Mouse (Mus musculus) heart, embryonic 14.5 days (tissue): ENCODE data around the gene Pm20d2. TPM values are rescaled to one million over a fixed set of nuclear protein-coding genes. Genes with fewer than 3 reads are reported as not detected.

Experiments used
- ATAC-seq: fragments of 200-750 bp; cut with Nextera tagmentation; 2 replicates; pipeline ENCODE4 v1.8.0; 2017; ENCODE audit warnings: low read depth, moderate TSS enrichment; ENCODE audit not compliant: insufficient number of reproducible peaks, insufficient read depth, low FRiP score
- H3K27ac ChIP-seq, 2 experiments: fragments of 200-500 bp in 1 of 2; fragments of 300-500 bp in 1 of 2; sonication (generic) in 1 of 2; replicated peaks in 1 of 2; 2 replicates each; pipeline ENCODE4 v1.5.1; 2012 to 2014; ENCODE audit warnings: low read depth in 2 of 2, low read length in 2 of 2, control low read depth in 1 of 2, mild to moderate bottlenecking in 1 of 2, mixed read lengths in 1 of 2; ENCODE audit not compliant: control insufficient read depth in 1 of 2, insufficient read depth in 1 of 2
- H3K27me3 ChIP-seq: fragments of 300-500 bp; sonication (generic); 2 replicates; pipeline ENCODE4 v1.6.1; 2014; ENCODE audit warnings: mild to moderate bottlenecking, low read length, control low read depth; ENCODE audit not compliant: control insufficient read depth, insufficient read depth
- H3K36me3 ChIP-seq: fragments of 300-500 bp; sonication (generic); 2 replicates; pipeline ENCODE4 v1.6.1; 2014; ENCODE audit warnings: mild to moderate bottlenecking, control low read depth, low read length, mixed read lengths; ENCODE audit not compliant: control insufficient read depth, insufficient read depth
- H3K4me1 ChIP-seq, 2 experiments: fragments of 200-500 bp in 1 of 2; fragments of 300-500 bp in 1 of 2; sonication (generic) in 1 of 2; 2 replicates each; pipeline ENCODE4 v1.6.1; 2012 to 2014; ENCODE audit warnings: low read length in 2 of 2, control low read depth in 1 of 2, mixed read lengths in 1 of 2; ENCODE audit not compliant: control insufficient read depth in 2 of 2, insufficient read depth in 2 of 2
- H3K4me2 ChIP-seq: fragments of 300-500 bp; sonication (generic); 2 replicates; pipeline ENCODE4 v1.6.1; 2014; ENCODE audit warnings: mild to moderate bottlenecking, low read length
- H3K4me3 ChIP-seq, 2 experiments: fragments of 200-500 bp in 1 of 2; fragments of 300-500 bp in 1 of 2; sonication (generic) in 1 of 2; 2 replicates each; pipeline ENCODE4 v1.5.1; 2012 to 2014; ENCODE audit warnings: low read length in 2 of 2, mild to moderate bottlenecking in 2 of 2, control low read depth in 1 of 2, low read depth in 1 of 2, moderate library complexity in 1 of 2; ENCODE audit not compliant: control insufficient read depth in 1 of 2, insufficient read depth in 1 of 2
- H3K9ac ChIP-seq: fragments of 300-500 bp; sonication (generic); 2 replicates; pipeline ENCODE4 v1.6.1; 2014; ENCODE audit warnings: mild to moderate bottlenecking, low read length
- H3K9me3 ChIP-seq: fragments of 300-500 bp; sonication (generic); 2 replicates; pipeline ENCODE4 v1.6.1; 2016; ENCODE audit warnings: low read length, control low read depth; ENCODE audit not compliant: control insufficient read depth
- WGBS: fragments of 180-500 bp; shearing (Covaris S2); extraction: QIAGEN DNeasy Blood & Tissue Kit; methylation state at CpG from one replicate; pipeline ENCODE4 v1.1.7; 2014; 5-methylcytosine and 5-hydroxymethylcytosine counted together
- polyA plus RNA-seq: library from polyadenylated mRNA; unstranded; fragments of >200 nt; fragmentation: Nextera tagmentation; extraction: Ambion mirVana; gene quantifications from 2 replicates; pipeline ENCODE4 v1.2.1, GENCODE M21; 2014

The Pm20d2 gene
- polyA plus RNA-seq, 1 experiment from 2014 or later, result 2.5 TPM

GRCm38 (mm10) chr4:33207551-33207950 is 18.0 kb upstream of the Pm20d2 start:
- 70% methylated on average over 2 of the region's 2 CpGs for WGBS
- no peak for ATAC-seq
- H3K4me3 ChIP-seq, result no peak overlapping the region
- H3K4me2 ChIP-seq, result no peak overlapping the region
- no peaks in the 10 kb centered on the region for H3K9me3 ChIP-seq
- H3K36me3 ChIP-seq, result no peaks in the 10 kb centered on the region
- no peak overlapping the region for H3K27ac ChIP-seq
- no peaks in the 10 kb centered on the region; a peak in 1 of 4 replicates for H3K4me1 ChIP-seq
- no peaks in the 10 kb centered on the region for H3K27me3 ChIP-seq
- H3K9ac ChIP-seq, result no peak overlapping the region

- Histone ChIP-seq H3K27me3 (no peaks in the 10 kb centered on the region), H3K36me3 (no peaks in the 10 kb centered on the region), H3K4me3 (no peak overlapping the region), H3K4me1 (no peaks in the 10 kb centered on the region; a peak in 1 of 4 replicates), H3K9me3 (no peaks in the 10 kb centered on the region), H3K4me2 (no peak overlapping the region), H3K27ac (no peak overlapping the region), H3K9ac (no peak overlapping the region)
- no peak for ATAC-seq
- WGBS, result 5% methylated on average over 4 of the region's 4 CpGs
Observed at GRCm38 (mm10) chr4:33204682-33205081, 15.1 kb upstream of the Pm20d2 start.

GRCm38 (mm10) chr4:33198117-33198516 is 8.6 kb upstream of the Pm20d2 start:
- 18% methylated on average over 2 of the region's 2 CpGs for whole genome bisulfite sequencing

GRCm38 (mm10) chr4:33188781-33189734 is 479 bp downstream of the Pm20d2 start:
- H3K9ac ChIP-seq, result peak overlapping the region; percentile 82
- peaks cover 4% of the 10 kb centered on the region; the same call in 1 of the 2 replicates for H3K36me3 ChIP-seq
- H3K4me2 ChIP-seq, result peak overlapping the region; percentile 92
- no peaks in the 10 kb centered on the region for H3K9me3 ChIP-seq
- peak overlapping the region; percentile 71 for H3K4me3 ChIP-seq
- ATAC-seq, result peak; percentile 86
- H3K27me3 ChIP-seq, result no peaks in the 10 kb centered on the region
- H3K27ac ChIP-seq, result peak overlapping the region; percentile 66 to 90
- peaks cover 3 to 4% of the 10 kb centered on the region in 2 experiments; a peak in 1 of 4 replicates for H3K4me1 ChIP-seq
- under 1% methylated on average over 105 of the region's 123 CpGs for WGBS

More at GRCm38 (mm10) chr4:33198117-33198516, 8.6 kb upstream of the Pm20d2 start:
- Histone ChIP-seq H3K27ac (no peak overlapping the region), H3K4me1 (no peaks in the 10 kb centered on the region), H3K27me3 (no peaks in the 10 kb centered on the region), H3K36me3 (no peaks in the 10 kb centered on the region), H3K9me3 (no peaks in the 10 kb centered on the region), H3K9ac (no peak overlapping the region), H3K4me2 (no peak overlapping the region), H3K4me3 (no peak overlapping the region)
- ATAC-seq, result no peak

GRCm38 (mm10) chr4:33188164-33188563 is 1.4 kb downstream of the Pm20d2 start:
- Histone ChIP-seq H3K27me3 (no peaks in the 10 kb centered on the region), H3K4me3 (peak overlapping the region in 1 of 2 experiments; percentile 71; a peak in 3 of 4 replicates), H3K9me3 (no peaks in the 10 kb centered on the region), H3K27ac (no peak overlapping the region), H3K9ac (0 out of 2 replicates have a peak overlapping the region, but pooled peaks have one; percentile 82), H3K36me3 (peaks cover 8% of the 10 kb centered on the region), H3K4me2 (peak overlapping the region; percentile 92), H3K4me1 (peaks cover 3 to 4% of the 10 kb centered on the region in 2 experiments; a peak in 1 of 4 replicates)
- WGBS, result 17% methylated on average over 9 of the region's 9 CpGs
- no peak for ATAC-seq

GRCm38 (mm10) chr4:33183477-33183876 is 6.1 kb downstream of the Pm20d2 start:
- Histone ChIP-seq H3K9ac (no peak overlapping the region), H3K27ac (no peak overlapping the region), H3K4me2 (no peak overlapping the region), H3K4me1 (0 out of 4 replicates have a peak, but pooled peaks cover 0 to 3% of the 10 kb centered on the region in 2 experiments), H3K27me3 (no peaks in the 10 kb centered on the region), H3K36me3 (peaks cover 22% of the 10 kb centered on the region), H3K4me3 (no peak overlapping the region), H3K9me3 (no peaks in the 10 kb centered on the region)
- ATAC-seq, result no peak
- 80% methylated on average over 5 of the region's 5 CpGs for whole genome bisulfite sequencing

GRCm38 (mm10) chr4:33152087-33153038 is 37.2 kb downstream of the Pm20d2 start:
- H3K27ac ChIP-seq, result no peak overlapping the region
- H3K9me3 ChIP-seq, result no peaks in the 10 kb centered on the region
- 83% methylated on average over 26 of the region's 26 CpGs for WGBS
- no peak overlapping the region for H3K4me3 ChIP-seq
- no peak for ATAC-seq
- H3K9ac ChIP-seq, result no peak overlapping the region
- H3K27me3 ChIP-seq, result peaks cover under 1% of the 10 kb centered on the region; the same call in 1 of the 2 replicates
- H3K4me1 ChIP-seq, result no peaks in the 10 kb centered on the region
- H3K4me2 ChIP-seq, result no peak overlapping the region
- H3K36me3 ChIP-seq, result no peaks in the 10 kb centered on the region
